Mouse (Mus musculus) heart, embryonic 14.5 days (tissue): ENCODE data around the gene Ier5l. TPM values are rescaled to one million over a fixed set of nuclear protein-coding genes. Genes with fewer than 3 reads are reported as not detected.

Experiments used
- ATAC-seq: fragments of 200-750 bp; cut with Nextera tagmentation; 2 replicates; pipeline ENCODE4 v1.8.0; 2017; ENCODE audit warnings: low read depth, moderate TSS enrichment; ENCODE audit not compliant: insufficient number of reproducible peaks, insufficient read depth, low FRiP score
- H3K27ac ChIP-seq, 2 experiments: fragments of 200-500 bp in 1 of 2; fragments of 300-500 bp in 1 of 2; sonication (generic) in 1 of 2; replicated peaks in 1 of 2; 2 replicates each; pipeline ENCODE4 v1.5.1; 2012 to 2014; ENCODE audit warnings: low read depth in 2 of 2, low read length in 2 of 2, control low read depth in 1 of 2, mild to moderate bottlenecking in 1 of 2, mixed read lengths in 1 of 2; ENCODE audit not compliant: control insufficient read depth in 1 of 2, insufficient read depth in 1 of 2
- H3K27me3 ChIP-seq: fragments of 300-500 bp; sonication (generic); 2 replicates; pipeline ENCODE4 v1.6.1; 2014; ENCODE audit warnings: mild to moderate bottlenecking, low read length, control low read depth; ENCODE audit not compliant: control insufficient read depth, insufficient read depth
- H3K36me3 ChIP-seq: fragments of 300-500 bp; sonication (generic); 2 replicates; pipeline ENCODE4 v1.6.1; 2014; ENCODE audit warnings: mild to moderate bottlenecking, control low read depth, low read length, mixed read lengths; ENCODE audit not compliant: control insufficient read depth, insufficient read depth
- H3K4me1 ChIP-seq, 2 experiments: fragments of 200-500 bp in 1 of 2; fragments of 300-500 bp in 1 of 2; sonication (generic) in 1 of 2; 2 replicates each; pipeline ENCODE4 v1.6.1; 2012 to 2014; ENCODE audit warnings: low read length in 2 of 2, control low read depth in 1 of 2, mixed read lengths in 1 of 2; ENCODE audit not compliant: control insufficient read depth in 2 of 2, insufficient read depth in 2 of 2
- H3K4me2 ChIP-seq: fragments of 300-500 bp; sonication (generic); 2 replicates; pipeline ENCODE4 v1.6.1; 2014; ENCODE audit warnings: mild to moderate bottlenecking, low read length
- H3K4me3 ChIP-seq, 2 experiments: fragments of 200-500 bp in 1 of 2; fragments of 300-500 bp in 1 of 2; sonication (generic) in 1 of 2; 2 replicates each; pipeline ENCODE4 v1.5.1; 2012 to 2014; ENCODE audit warnings: low read length in 2 of 2, mild to moderate bottlenecking in 2 of 2, control low read depth in 1 of 2, low read depth in 1 of 2, moderate library complexity in 1 of 2; ENCODE audit not compliant: control insufficient read depth in 1 of 2, insufficient read depth in 1 of 2
- H3K9ac ChIP-seq: fragments of 300-500 bp; sonication (generic); 2 replicates; pipeline ENCODE4 v1.6.1; 2014; ENCODE audit warnings: mild to moderate bottlenecking, low read length
- H3K9me3 ChIP-seq: fragments of 300-500 bp; sonication (generic); 2 replicates; pipeline ENCODE4 v1.6.1; 2016; ENCODE audit warnings: low read length, control low read depth; ENCODE audit not compliant: control insufficient read depth
- WGBS: fragments of 180-500 bp; shearing (Covaris S2); extraction: QIAGEN DNeasy Blood & Tissue Kit; methylation state at CpG from one replicate; pipeline ENCODE4 v1.1.7; 2014; 5-methylcytosine and 5-hydroxymethylcytosine counted together
- polyA plus RNA-seq: library from polyadenylated mRNA; unstranded; fragments of >200 nt; fragmentation: Nextera tagmentation; extraction: Ambion mirVana; gene quantifications from 2 replicates; pipeline ENCODE4 v1.2.1, GENCODE M21; 2014

Gene Ier5l
- polyA plus RNA-seq, 1 experiment from 2014 or later: 3.5 TPM

GRCm38 (mm10) chr2:30474776-30475175 is 757 bp upstream of the Ier5l start:
- ATAC-seq: no peak
- no peaks in the 10 kb centered on the region for H3K9me3 ChIP-seq
- peak overlapping the region; percentile 64 for H3K9ac ChIP-seq
- H3K4me2 ChIP-seq: peak overlapping the region; percentile 98
- 28% methylated on average over 4 of the region's 4 CpGs for WGBS
- H3K27me3 ChIP-seq: peaks cover 8% of the 10 kb centered on the region
- H3K36me3 ChIP-seq: no peaks in the 10 kb centered on the region
- peak overlapping the region; percentile 44 to 83; a peak in 3 of 4 replicates for H3K4me3 ChIP-seq
- H3K27ac ChIP-seq: no peak overlapping the region
- H3K4me1 ChIP-seq: peaks cover 12 to 13% of the 10 kb centered on the region in 2 experiments

GRCm38 (mm10) chr2:30473431-30474031 is 488 bp downstream of the Ier5l start:
- H3K36me3 ChIP-seq: no peaks in the 10 kb centered on the region
- WGBS: under 1% methylated on average over 61 of the region's 80 CpGs
- peak overlapping the region; percentile 85 to 91 for H3K27ac ChIP-seq
- H3K27me3 ChIP-seq: peaks cover 8% of the 10 kb centered on the region
- H3K4me2 ChIP-seq: peak overlapping the region; percentile 98
- ATAC-seq: no peak
- no peaks in the 10 kb centered on the region for H3K9me3 ChIP-seq
- H3K9ac ChIP-seq: peak overlapping the region; percentile 96
- peak overlapping the region; percentile 61 to 83 for H3K4me3 ChIP-seq
- H3K4me1 ChIP-seq: peaks cover 17 to 18% of the 10 kb centered on the region in 2 experiments

GRCm38 (mm10) chr2:30472731-30473351 is 1.2 kb downstream of the Ier5l start:
- no peaks in the 10 kb centered on the region for H3K36me3 ChIP-seq
- WGBS: under 1% methylated on average over 60 of the region's 60 CpGs

GRCm38 (mm10) chr2:30471795-30472720 is 2.0 kb downstream of the Ier5l start:
- WGBS: under 1% methylated on average over 43 of the region's 51 CpGs
- Histone ChIP-seq H3K27ac (peak overlapping the region; percentile 85 to 91), H3K4me3 (peak overlapping the region; percentile 61 to 83), H3K36me3 (no peaks in the 10 kb centered on the region), H3K4me2 (peak overlapping the region; percentile 98), H3K27me3 (peaks cover 8% of the 10 kb centered on the region), H3K9ac (peak overlapping the region; percentile 96), H3K4me1 (peaks cover 17 to 23% of the 10 kb centered on the region in 2 experiments), H3K9me3 (no peaks in the 10 kb centered on the region)
- ATAC-seq: peak; percentile 58

More at GRCm38 (mm10) chr2:30472731-30473351, 1.2 kb downstream of the Ier5l start:
- ATAC-seq: no peak
- H3K27me3 ChIP-seq: peaks cover 8% of the 10 kb centered on the region
- peak overlapping the region; percentile 96 for H3K9ac ChIP-seq
- H3K27ac ChIP-seq: peak overlapping the region; percentile 85 to 91
- H3K4me2 ChIP-seq: peak overlapping the region; percentile 98
- peak overlapping the region; percentile 61 to 83 for H3K4me3 ChIP-seq
- peaks cover 17 to 20% of the 10 kb centered on the region in 2 experiments for H3K4me1 ChIP-seq
- H3K9me3 ChIP-seq: no peaks in the 10 kb centered on the region

GRCm38 (mm10) chr2:30471051-30471450 is 3.0 kb downstream of the Ier5l start:
- ATAC-seq: no peak
- peak overlapping the region; percentile 98 for H3K4me2 ChIP-seq
- peaks cover 8% of the 10 kb centered on the region for H3K27me3 ChIP-seq
- peak overlapping the region; percentile 5 to 83; a peak in 3 of 4 replicates for H3K4me3 ChIP-seq
- WGBS: 18% methylated on average over 8 of the region's 8 CpGs
- peak overlapping the region; percentile 86 to 91 for H3K27ac ChIP-seq
- no peaks in the 10 kb centered on the region for H3K9me3 ChIP-seq
- H3K4me1 ChIP-seq: peaks cover 17 to 31% of the 10 kb centered on the region in 2 experiments
- H3K9ac ChIP-seq: peak overlapping the region; percentile 96
- no peaks in the 10 kb centered on the region for H3K36me3 ChIP-seq

GRCm38 (mm10) chr2:30470143-30470946 is 3.7 kb downstream of the Ier5l start:
- H3K4me1 ChIP-seq: peaks cover 17 to 31% of the 10 kb centered on the region in 2 experiments

More at GRCm38 (mm10) chr2:30470143-30470946, 3.7 kb downstream of the Ier5l start:
- peak; percentile 26 for ATAC-seq
- Histone ChIP-seq H3K4me3 (peak overlapping the region; percentile 51 to 83), H3K27me3 (peaks cover 6% of the 10 kb centered on the region; the same call in 1 of the 2 replicates), H3K36me3 (no peaks in the 10 kb centered on the region), H3K27ac (peak overlapping the region; percentile 85 to 91), H3K9ac (peak overlapping the region; percentile 84), H3K9me3 (no peaks in the 10 kb centered on the region), H3K4me2 (peak overlapping the region; percentile 98)
- 0% methylated on average over 46 of the region's 46 CpGs for WGBS
